Mouse (Mus musculus) inflammation-experienced regulatory T-cells, adult 6 months (primary cell): ENCODE measurements around the gene Pin1. TPM values are rescaled to one million over a fixed set of nuclear protein-coding genes. Genes with fewer than 3 reads are reported as not detected.
A peak's percentile ranks its signal among the peaks of the same experiment; 100 is the strongest.
"Not testable (repeated sequence)": the region's sequence is repeated elsewhere in the genome, so short reads cannot be mapped to it uniquely, and the experiment has no call there.

ENCODE experiments used
- ATAC-seq: one replicate; pipeline ENCODE4 v1.8.0; 2017
- polyA plus RNA-seq, 3 experiments: library from polyadenylated mRNA; unstranded; fragments of 100-300 nt; shearing (Covaris generic); gene quantifications; one replicate each; pipeline ENCODE4 v1.2.1; 2017

Pin1 gene
- polyA plus RNA-seq, 3 experiments from 2014 or later: 23.0 to 29.3 (median 23.6) TPM

GRCm38 (mm10) chr9:20662325-20662724 lies 10.4 kb downstream of the Pin1 start:
- ATAC-seq: peak; percentile 35

- ATAC-seq: no peak
These were observed 11.0 kb downstream of the Pin1 start for GRCm38 (mm10) chr9:20662874-20663273.

- no peak for ATAC-seq
These were observed 12.1 kb downstream of the Pin1 start for GRCm38 (mm10) chr9:20663956-20664355.

GRCm38 (mm10) chr9:20664366-20664765 lies 12.5 kb downstream of the Pin1 start:
- no peak for ATAC-seq

- no peak for ATAC-seq
These were observed 13.2 kb downstream of the Pin1 start for GRCm38 (mm10) chr9:20664982-20665637.

GRCm38 (mm10) chr9:20665925-20666324 lies 14.0 kb downstream of the Pin1 start:
- no peak for ATAC-seq

GRCm38 (mm10) chr9:20666510-20667034 lies 14.7 kb downstream of the Pin1 start:
- no peak for ATAC-seq

GRCm38 (mm10) chr9:20668065-20668464 lies 16.2 kb downstream of the Pin1 start:
- ATAC-seq: no peak

- ATAC-seq: no peak
These were observed 20.2 kb downstream of the Pin1 start for GRCm38 (mm10) chr9:20672047-20672446.

GRCm38 (mm10) chr9:20677892-20678291 lies 26.0 kb downstream of the Pin1 start:
- ATAC-seq: no peak

- ATAC-seq: no peak
These were observed 28.6 kb downstream of the Pin1 start for GRCm38 (mm10) chr9:20680378-20680958.

GRCm38 (mm10) chr9:20681546-20682388 lies 29.9 kb downstream of the Pin1 start:
- no peak for ATAC-seq

GRCm38 (mm10) chr9:20682389-20682722 lies 30.5 kb downstream of the Pin1 start:
- no peak for ATAC-seq

GRCm38 (mm10) chr9:20685081-20685861 lies 33.4 kb downstream of the Pin1 start:
- ATAC-seq: no peak

- ATAC-seq: no peak
These were observed 37.5 kb downstream of the Pin1 start for GRCm38 (mm10) chr9:20689403-20689802.

- no peak for ATAC-seq
These were observed 38.0 kb downstream of the Pin1 start for GRCm38 (mm10) chr9:20689913-20690312.

- ATAC-seq: not testable (repeated sequence)
These were observed 38.6 kb downstream of the Pin1 start for GRCm38 (mm10) chr9:20690449-20690848.

GRCm38 (mm10) chr9:20692863-20693262 lies 41.0 kb downstream of the Pin1 start:
- no peak for ATAC-seq

GRCm38 (mm10) chr9:20694721-20695235 lies 42.9 kb downstream of the Pin1 start:
- ATAC-seq: no peak

GRCm38 (mm10) chr9:20696107-20696712 lies 44.3 kb downstream of the Pin1 start:
- ATAC-seq: no peak

GRCm38 (mm10) chr9:20697466-20697865 lies 45.6 kb downstream of the Pin1 start:
- ATAC-seq: no peak

- ATAC-seq: no peak
These were observed 52.0 kb downstream of the Pin1 start for GRCm38 (mm10) chr9:20703832-20704380.
